Mouse (Mus musculus): Measurements from ENCODE around the gene Utrn. TPM values are rescaled to one million over a fixed set of nuclear protein-coding genes. Genes with fewer than 3 reads are reported as not detected.

Gene Utrn
- total RNA-seq, 2 experiments from 2014 or later: 67.1 to 69.4 TPM

GRCm38 (mm10) chr10:12414967-12415366, 454.2 kb downstream of the Utrn start:
- intact Hi-C loops (cut with DNase I): no loop called here
- no peak for DNase-seq (ENCODE audit: low spot score)

DNA sequence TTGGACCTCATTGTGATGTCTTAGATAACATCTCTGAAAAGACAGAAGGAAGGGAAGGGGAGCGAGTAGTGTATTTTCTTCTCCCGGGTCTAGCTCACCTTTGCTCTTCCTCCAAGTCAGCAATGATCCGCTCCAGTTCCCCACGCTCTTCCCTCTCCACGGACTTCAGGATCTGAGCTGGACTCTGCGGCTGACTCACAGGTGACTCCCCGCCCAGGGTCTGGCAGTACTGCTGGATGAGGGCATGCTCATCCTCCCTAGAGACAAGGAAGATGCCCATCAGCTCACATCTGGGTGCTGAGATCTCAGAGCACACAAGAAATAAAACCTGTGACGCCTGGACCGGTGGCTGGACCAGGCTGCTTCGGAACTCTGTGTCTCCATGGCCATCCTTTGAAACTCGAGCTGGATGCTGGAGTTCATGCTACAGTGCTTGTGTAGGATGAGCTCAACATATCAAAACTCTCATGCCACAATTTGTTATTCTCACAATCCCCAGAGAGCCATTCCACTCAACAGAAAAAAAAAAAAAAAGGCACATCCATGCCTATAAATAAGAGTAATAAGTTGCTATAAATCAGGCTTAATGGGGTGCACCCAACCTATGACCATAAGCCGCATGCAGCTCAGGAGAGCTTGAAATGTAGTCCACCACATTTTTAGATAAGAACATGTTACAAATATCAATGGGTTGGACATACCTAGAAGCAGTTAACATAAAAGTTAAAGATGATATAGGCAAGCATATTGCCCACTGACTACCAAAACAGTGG, 462.6 kb downstream of the Utrn start:
- intact Hi-C loops (cut with DNase I): no loop called here
- DNase-seq (ENCODE audit: low spot score): no peak

DNA sequence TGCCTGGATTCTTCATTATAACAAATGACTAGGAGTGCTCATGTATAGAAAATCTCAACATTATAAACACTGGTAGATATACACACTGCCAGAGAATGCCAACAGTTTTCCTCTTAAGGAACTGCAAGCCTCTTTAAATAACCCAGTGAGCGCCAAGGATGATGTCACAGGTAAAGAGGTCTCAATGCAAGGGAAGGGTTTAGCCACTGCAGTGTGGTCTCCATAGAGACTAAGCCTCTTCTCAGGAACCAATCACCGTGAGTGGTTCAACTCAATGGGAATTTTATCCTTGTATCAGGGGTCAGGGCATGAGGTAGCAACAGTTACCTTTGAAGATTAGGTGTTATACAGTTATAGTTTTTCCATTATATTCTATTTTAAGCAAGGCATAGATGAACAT, 469.7 kb downstream of the Utrn start:
- DNase-seq (ENCODE audit: low spot score): no peak

GRCm38 (mm10) chr10:12380139-12380538, 489.0 kb downstream of the Utrn start:
- intact Hi-C loops (cut with DNase I): no loop called here
- DNase-seq (ENCODE audit: low spot score): no peak

More for the DNA sequence above, 469.7 kb downstream of the Utrn start:
- intact Hi-C loops (cut with DNase I): no loop called here

DNA sequence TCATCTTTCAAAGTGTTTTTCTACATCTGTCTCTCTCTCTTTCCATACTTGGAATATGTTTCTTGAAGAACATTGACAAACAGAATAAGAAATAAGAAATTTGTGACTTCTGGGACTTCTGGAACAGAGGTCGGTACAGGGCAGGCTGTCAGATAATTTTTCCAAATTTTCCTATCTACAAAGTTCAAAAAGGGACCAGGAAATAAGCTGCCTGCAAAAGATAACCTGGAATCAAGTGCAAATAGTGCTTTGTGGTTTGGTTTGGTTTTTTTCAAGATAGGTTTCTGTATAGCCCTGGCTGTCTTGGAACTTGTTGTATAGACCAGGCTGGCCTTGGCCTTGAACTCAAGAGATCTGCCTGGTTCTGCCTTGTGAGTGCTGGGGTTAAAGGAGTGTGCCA, 490.0 kb downstream of the Utrn start:
- intact Hi-C loops (cut with DNase I): no loop called here
- DNase-seq (ENCODE audit: low spot score): no peak

DNA sequence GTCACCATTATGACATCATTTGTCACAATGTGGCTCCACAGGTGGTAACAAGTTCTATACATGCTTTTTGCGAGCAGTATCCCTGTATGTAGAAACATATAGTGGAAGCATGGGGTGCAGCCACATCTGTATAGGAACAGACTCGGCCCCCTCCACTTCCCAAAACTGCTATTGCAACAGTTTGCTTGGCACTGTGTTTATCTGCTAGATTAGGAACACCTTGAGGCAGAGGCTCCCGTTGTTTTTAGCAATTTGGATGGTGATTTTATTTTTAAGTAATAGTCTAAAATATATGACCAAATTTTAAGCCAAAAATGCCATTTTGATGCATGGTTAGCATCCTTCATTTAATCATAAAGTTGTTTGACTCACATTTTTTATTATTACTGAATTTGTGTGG, 491.4 kb downstream of the Utrn start:
- no peak for DNase-seq (ENCODE audit: low spot score)
- intact Hi-C loops (cut with DNase I): no loop called here

DNA sequence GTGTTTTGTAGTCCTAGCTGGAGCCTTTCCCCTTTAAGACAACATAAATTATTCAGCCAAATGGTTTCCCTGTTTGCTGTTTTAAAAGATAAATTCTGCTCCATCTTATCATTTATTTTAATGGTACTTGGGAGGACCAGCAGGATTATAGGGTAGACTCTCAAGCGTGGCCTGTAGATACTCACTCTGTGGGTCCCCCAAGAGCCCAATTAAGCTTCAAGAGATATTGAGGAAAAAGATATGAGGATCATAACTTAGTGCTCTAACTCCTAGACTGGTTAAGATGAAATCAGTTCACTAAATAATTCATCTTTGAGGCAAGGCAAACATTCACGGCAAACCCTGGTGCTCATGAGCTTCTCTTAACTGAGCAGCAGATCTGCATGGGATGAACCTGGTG, 493.1 kb downstream of the Utrn start:
- intact Hi-C loops (cut with DNase I): no loop called here
- no peak for DNase-seq (ENCODE audit: low spot score)

GRCm38 (mm10) chr10:12374741-12375140, 494.4 kb downstream of the Utrn start:
- DNase-seq (ENCODE audit: low spot score): no peak
- intact Hi-C loops (cut with DNase I): no loop called here

DNA sequence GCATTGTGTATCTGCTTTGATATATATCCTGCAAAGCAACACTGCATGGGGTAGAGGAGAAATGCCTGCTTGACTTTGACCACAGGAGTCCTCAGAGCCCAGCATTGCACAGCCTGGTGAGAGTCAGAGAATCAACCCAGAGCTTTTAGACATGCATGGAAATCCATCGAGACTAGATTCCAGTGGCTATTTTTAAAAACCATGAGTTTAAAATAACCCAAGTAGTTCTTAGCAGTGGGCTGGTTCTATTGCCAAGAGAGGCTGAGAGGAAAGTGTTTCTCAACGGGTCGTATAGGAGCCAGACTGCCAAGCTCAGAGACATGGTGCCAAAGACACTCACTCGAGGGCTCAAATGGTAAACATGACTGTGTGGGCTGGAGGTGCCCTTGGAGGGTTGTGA, 514.6 kb downstream of the Utrn start:
- DNase-seq (ENCODE audit: low spot score): peak; percentile 6
- intact Hi-C loops (cut with DNase I): no loop called here

GRCm38 (mm10) chr10:12354106-12354505, 515.1 kb downstream of the Utrn start:
- intact Hi-C loops (cut with DNase I): no loop called here
- DNase-seq (ENCODE audit: low spot score): no peak

DNA sequence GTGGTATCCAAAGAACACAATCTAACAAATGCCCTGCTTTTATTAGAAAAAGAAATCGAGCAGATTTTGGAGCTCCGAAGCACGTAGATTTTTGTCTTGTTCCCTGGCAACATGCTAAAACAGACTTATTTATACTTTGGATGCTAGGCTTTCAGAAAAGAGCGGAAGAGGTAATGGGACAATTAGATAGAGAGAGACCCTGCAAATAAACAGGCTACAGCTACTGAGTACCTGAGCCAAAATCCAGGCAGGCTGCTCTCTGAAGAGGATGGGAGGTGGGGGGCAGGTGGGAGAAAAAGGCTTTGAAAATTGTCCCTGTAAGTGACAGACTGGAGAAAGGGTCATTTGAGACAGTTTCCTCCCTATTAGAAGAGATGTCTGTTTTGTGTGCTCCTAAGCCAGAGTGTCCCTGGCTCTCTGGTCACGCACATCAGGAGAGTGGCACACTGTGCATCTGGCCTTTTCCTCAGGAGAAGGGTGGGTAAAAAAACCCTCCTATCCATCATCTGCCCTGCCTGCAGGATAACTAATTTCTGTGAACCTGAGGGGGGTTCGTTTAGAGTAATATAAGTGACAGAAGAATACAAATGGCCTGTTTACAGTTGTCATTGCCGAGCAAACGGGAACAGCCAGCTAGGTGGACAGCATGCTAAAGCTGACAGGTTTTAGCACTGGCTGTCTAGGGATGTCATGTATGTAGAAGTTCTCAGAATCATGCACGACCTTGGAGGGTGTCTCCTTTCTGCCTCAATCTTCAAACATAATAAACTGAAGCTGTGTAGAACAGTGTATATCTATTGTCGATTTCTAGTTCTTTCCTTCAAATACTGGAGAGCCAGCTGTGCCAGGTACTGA, 529.2 kb downstream of the Utrn start:
- intact Hi-C loops (cut with DNase I): no loop called here

GRCm38 (mm10) chr10:12339005-12339703, 530.0 kb downstream of the Utrn start:
- intact Hi-C loops (cut with DNase I): no loop called here

More for the DNA sequence above, 529.2 kb downstream of the Utrn start:
- DNase-seq (ENCODE audit: low spot score): no peak

More at GRCm38 (mm10) chr10:12339005-12339703, 530.0 kb downstream of the Utrn start:
- no peak for DNase-seq (ENCODE audit: low spot score)

Other genes starting within 250 kb of the Utrn start
- gene Stx11, start 94.9 kb upstream of the Utrn start, total RNA-seq (2021): 1 to 10 TPM; 1.7 to 2.2 TPM
- 1 to 10 TPM; 6.3 to 6.9 TPM for gene Sf3b5, start 136.0 kb upstream of the Utrn start, total RNA-seq (2021)
- gene Plagl1, start 191.1 kb upstream of the Utrn start, total RNA-seq (2021): 10 to 100 TPM in 1 of 2 experiments, 1 to 10 TPM in 1; 9.6 to 12.4 TPM

All from heart, postnatal 25 days (tissue).